Mouse (Mus musculus): Measurements from ENCODE around the gene Tmem119.

The Tmem119 gene

DNA sequence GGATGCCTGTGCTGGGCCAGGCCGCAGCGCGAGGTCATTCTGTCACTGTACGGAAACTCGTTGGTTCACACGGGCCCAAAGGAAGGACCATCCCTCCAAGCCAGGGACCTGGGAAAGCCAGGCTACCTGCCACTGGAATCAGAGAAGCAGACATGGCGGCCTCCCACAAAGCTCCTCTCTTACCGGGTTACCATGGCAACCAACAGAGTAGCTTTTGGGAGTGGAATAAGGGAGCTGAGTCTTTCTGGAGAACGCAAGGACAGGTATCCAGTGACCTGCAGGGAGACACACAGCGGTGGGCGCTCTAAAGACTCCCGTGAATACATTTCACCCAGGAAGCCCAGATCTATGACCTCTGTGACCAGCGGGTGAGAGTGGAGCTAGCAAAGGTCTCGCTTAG is 18.3 kb upstream of the Tmem119 start:
- in situ Hi-C loops (cut with MboI), result loop anchor here (25.0 kb wide), 1 partner anchor 456 kb away; the partner anchor contains the start of gene Aym1

DNA sequence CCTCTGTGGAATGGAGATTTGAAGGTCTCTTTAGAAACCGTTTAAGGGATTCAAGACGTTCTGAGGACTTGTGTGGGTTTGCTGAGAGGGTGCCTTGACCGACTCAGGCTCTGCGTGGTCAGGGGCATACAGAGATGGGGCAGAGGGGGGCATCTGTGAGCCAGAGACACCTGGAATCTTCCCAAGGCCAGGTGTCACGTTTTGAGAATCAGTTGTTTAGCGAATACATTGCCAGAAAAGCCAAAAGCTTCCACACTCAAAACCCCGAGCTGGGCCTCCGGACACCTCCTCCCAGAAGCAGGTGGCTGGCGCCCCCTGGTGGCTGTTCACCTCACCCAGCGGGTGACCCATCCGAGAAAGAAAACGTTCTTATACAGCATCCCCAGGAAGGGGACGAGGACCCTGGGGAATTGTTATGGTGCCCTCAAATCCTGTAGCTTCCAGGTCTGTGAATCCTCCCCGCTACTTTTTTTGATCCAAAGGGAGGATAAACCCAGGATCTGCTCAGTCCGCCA is 15.4 kb upstream of the Tmem119 start:
- in situ Hi-C loops (cut with MboI), result loop anchor here (25.0 kb wide), 1 partner anchor 453 kb away; the partner anchor contains the start of gene Aym1

- in situ Hi-C loops (cut with MboI), result loop anchor here (25.0 kb wide), 1 partner anchor 453 kb away; the partner anchor contains the start of gene Aym1
These were observed 14.7 kb upstream of the Tmem119 start for GRCm38 (mm10) chr5:113815041-113815389.

DNA sequence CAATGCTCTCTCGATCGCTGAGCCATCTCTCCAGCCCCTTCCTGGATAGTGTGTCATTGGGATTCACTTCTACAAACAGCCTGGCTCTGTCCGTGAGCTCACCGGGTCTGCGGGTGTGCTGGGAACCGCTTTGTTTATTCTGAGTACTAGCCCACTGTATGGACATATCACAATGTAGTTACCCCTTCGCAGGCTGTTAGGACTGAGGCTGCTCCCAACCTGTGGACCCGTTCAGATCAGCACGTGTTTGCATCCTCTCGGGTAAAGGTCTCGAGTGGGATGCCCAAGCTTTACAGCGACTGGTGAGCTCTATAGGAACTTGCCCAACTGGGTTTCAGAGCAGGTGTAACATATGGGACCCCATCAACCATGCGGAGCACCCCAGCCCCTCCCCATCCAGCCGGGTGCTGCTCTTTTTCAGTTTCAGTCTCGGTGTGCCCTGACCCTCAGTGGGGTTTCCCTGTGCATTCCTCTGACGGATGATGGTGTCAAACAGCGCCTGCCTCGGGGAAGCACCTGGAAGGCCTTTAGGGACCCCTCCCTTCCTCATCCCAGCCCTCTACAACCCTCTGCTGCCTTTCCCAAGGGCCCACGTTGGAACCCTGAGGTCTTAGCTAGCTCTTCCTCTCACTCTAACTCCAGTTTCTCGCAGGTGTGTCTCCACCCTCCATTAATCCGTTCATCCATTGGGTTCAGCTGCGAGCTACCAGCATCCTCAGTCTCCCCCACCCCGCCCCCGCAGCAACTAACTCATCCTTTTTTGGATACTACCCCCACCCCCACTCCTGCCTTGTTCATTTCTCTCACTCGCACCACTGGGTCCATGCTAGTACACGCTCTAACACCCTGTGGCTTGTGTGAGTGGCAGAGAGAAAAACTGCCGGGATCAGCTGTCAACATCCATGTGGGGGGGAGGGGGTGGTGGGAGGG is 14.1 kb upstream of the Tmem119 start:
- in situ Hi-C loops (cut with MboI), result loop anchor here (5.0 to 25.0 kb wide), 2 partner anchors 42 to 452 kb away; partner anchors contain the start of genes Aym1, Iscu and Sart3

DNA sequence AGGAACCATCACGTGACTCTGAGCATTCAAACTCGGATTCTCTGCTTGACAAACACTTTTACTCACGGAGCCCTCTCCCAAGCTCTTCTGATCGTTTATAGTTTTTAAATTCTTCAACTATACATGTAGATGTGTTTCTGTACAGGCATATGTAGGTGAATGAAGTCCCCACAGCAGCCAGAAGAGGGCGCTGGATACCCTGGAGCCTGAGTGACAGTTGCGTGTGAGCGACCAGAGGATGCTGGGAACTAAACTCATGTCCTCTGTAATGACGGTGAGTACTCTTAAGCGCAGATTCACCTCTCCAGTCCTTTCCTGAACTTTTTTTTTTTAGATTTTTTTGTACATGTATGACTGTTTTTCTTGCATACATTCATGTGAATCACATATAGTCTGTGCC is 13.3 kb upstream of the Tmem119 start:
- in situ Hi-C loops (cut with MboI), result loop anchor here (5.0 to 25.0 kb wide), 2 partner anchors 41 to 451 kb away; partner anchors contain the start of genes Aym1, Iscu and Sart3

- in situ Hi-C loops (cut with MboI), result loop anchor here (5.0 to 25.0 kb wide), 2 partner anchors 40 to 450 kb away; partner anchors contain the start of genes Aym1, Iscu and Sart3
These were observed 12.3 kb upstream of the Tmem119 start for GRCm38 (mm10) chr5:113812638-113813037.

DNA sequence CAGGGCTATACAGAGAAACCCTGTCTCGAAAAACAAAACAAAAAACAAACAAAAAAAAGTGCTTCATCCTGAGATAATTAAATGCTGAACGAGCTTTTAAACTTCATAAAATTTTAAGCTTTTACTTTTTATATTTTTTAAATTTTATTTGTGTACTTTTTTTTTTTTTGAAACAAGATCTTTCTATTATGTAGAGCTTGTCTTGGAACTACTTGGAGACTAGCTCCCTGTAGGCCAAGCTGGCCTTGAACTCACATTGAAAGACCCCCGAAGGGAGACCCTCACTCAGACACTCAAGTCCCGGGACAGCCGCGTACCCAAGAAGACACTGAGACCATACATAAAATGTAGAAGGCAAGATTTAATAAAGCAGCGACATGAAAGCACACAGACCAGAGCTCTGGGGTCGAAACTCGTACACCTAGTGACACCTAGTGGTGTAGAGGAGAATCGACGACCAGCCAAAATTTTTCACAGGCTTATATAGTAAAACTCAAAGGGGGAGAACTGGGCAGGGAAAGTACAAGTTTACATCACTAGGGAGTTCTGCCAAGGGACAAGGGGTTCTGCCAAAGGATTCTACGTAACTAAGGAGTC is 11.6 kb upstream of the Tmem119 start:
- in situ Hi-C loops (cut with MboI), result loop anchor here (5.0 to 25.0 kb wide), 2 partner anchors 40 to 450 kb away; partner anchors contain the start of genes Aym1, Iscu and Sart3

DNA sequence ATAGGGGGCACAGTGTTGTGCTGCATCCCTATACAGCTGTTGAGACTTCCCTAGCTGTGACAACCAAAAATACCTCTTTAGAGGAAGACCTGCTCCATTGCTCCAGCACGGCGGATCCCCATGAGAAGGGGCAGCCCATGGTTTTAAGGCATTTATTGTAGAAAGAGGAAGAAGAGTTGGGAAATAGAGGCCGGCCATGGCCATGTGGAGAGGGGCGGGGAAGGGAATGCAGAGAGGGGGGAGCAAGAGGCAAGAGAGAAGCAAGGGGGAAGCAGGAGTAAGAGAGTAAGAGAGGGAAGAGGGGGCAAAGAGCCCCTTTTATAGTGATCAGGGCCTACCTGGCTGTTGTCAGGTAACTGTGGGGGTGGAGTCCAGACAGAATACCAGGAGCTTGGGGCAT is 9.8 kb upstream of the Tmem119 start:
- in situ Hi-C loops (cut with MboI), result loop anchor here (5.0 to 25.0 kb wide), 2 partner anchors 38 to 448 kb away; partner anchors contain the start of genes Aym1, Iscu and Sart3

DNA sequence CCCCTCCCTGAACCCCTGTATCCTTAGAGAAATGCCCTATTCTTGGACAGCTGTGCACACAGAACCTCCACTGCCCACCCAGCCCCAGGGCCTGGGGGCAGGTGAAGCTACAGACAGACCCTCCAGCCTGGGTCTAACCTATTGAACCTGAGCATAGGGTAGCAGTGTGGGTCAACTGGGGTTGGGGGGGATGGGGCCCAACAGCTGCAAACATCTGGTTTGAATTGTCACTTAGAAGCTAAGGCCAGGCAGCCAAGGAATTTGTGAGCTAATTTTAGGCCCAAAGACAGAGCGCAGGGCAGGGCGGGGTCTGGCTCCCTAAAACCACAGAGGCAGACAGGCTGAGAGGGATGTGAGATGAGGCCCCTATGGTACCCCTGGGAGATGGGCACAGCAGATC is 7.9 kb upstream of the Tmem119 start:
- in situ Hi-C loops (cut with MboI), result loop anchor here (25.0 kb wide), 1 partner anchor 446 kb away; the partner anchor contains the start of gene Aym1

DNA sequence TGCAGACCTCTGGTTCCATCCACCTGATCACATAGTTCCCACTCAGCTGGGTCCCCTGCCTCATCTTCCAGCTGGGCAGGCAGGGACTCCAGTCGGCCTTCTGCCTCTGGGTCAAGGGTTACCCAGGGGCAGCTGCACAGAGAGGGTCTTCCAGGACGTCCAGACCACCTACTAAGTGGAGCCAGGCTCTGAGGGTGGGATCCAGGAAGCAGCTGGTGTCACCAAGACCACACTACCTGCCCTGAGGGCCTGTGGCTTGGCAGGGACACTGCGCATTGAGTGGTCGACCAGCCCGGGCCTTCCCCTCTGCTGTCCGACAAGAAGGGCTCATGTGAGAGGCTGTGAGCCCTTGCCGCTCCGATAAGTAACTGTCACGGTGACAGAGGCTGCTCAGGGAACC is 7.4 kb upstream of the Tmem119 start:
- in situ Hi-C loops (cut with MboI), result loop anchor here (25.0 kb wide), 1 partner anchor 445 kb away; the partner anchor contains the start of gene Aym1

- in situ Hi-C loops (cut with MboI), result loop anchor here (25.0 kb wide), 1 partner anchor 444 kb away; the partner anchor contains the start of gene Aym1
These were observed 6.1 kb upstream of the Tmem119 start for GRCm38 (mm10) chr5:113806414-113806813.

GRCm38 (mm10) chr5:113805301-113805700 is 5.0 kb upstream of the Tmem119 start:
- in situ Hi-C loops (cut with MboI), result loop anchor here (25.0 kb wide), 1 partner anchor 443 kb away; the partner anchor contains the start of gene Aym1

GRCm38 (mm10) chr5:113804395-113804966 is 4.2 kb upstream of the Tmem119 start:
- in situ Hi-C loops (cut with MboI), result loop anchor here (25.0 kb wide), 1 partner anchor 442 kb away; the partner anchor contains the start of gene Aym1

GRCm38 (mm10) chr5:113799691-113800090 is 625 bp downstream of the Tmem119 start:
- in situ Hi-C loops (cut with MboI), result loop anchor here (25.0 kb wide), 1 partner anchor 437 kb away; the partner anchor contains the start of gene Aym1

DNA sequence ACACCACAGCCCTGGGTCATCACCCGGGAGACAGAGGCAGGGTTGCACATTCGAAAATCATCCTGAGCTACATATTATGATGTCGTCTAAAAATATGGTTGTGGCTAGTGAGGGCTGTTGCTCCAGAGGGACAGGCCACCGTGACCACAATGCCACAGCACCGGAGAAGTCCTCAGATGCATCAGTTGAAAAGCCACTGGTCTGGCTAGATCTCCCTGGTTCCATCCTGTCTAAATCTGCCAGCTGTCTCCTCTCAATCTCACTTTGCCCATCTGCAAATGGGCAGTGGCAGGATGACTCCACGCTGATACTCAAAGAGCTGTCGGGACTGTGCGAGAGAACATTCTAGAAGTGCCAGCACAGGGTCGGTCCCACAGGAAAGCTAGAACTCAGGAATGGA is 1.8 kb downstream of the Tmem119 start:
- in situ Hi-C loops (cut with MboI), result no loop called here

DNA sequence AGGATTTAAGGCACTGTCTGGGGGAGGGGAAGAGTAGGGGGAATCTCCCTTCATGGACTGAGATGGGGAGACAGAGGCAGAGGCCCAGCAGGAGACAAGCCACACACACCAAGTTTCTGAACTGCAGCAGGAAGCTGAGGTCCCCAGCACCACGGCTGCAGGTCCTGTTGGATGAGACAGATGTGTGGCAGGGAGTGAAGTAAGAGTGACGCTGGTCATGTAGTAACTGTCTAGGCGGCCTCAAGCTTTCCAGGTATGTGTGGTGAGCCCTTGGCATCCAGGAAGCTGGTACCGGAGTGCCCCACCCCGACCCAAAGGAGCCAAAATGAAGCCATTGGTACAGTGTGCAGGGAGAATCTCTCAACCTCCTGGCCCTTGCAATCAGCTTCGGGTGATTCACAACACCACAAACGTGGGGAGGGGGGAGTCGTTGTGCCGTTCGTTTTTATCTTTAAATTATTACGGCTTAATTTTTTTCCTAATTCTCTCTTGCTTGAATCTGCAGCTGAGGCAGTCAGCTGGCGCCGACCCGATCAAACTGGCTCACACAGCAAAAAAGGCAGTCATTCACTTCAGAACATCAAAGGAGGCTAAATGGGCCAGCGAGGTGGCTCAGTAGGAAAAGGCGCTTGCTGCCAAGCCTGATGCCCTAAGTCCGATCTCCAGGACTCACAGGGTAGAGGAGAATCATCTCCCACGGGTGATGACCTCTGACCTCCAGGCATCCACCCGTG is 3.0 kb downstream of the Tmem119 start:
- in situ Hi-C loops (cut with MboI), result no loop called here

DNA sequence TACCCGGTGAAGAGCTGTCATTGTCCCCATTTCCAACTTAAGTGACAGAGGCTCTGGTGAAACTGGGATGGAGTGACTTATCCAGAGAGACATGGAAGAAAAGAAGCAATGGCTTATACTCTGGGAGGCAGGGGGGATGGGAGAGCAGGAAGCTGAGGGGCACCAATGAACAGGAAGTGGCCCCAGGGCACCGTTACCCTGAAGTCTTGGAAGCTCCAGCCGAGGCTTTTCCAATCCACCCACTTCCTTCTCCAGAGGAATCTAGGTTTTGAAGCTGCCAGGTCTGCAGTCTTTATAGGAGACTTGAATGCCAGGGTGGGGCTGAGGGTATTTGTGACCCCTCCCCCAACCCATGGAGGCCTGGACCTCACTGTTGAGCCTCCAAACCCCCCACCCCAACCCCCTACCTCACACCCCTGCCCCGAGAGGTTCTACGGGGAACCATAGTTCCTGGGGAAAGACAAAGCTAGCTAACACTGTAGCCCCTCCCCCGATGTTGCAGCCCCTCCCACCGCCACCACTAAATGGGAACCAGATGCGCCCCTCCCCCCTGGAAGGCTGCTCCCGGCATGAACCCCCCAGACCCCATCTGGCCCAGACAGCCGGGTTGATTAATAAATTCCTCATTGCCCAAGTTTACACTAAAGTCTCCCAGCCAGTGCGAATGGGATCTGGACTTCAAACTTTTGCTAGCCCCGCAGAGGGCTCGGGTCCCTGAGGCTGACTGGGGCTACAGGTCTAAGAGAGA is 3.7 kb downstream of the Tmem119 start:
- in situ Hi-C loops (cut with MboI), result no loop called here

- in situ Hi-C loops (cut with MboI), result no loop called here
These were observed 8.9 kb downstream of the Tmem119 start for GRCm38 (mm10) chr5:113791197-113792095.
